Mouse (Mus musculus) fat pad, adult 2 months (tissue): Measurements from ENCODE around the gene Mup11.
"Not testable (repeated sequence)": the region's sequence is repeated elsewhere in the genome, so short reads cannot be mapped to it uniquely, and the experiment has no call there.

ENCODE experiments used
- DNase-seq: peaks from one replicate; pipeline ENCODE4 v3.0.0-alpha.2; 2011; ENCODE audit warnings: low read depth, low spot score; ENCODE audit errors: extremely low read depth

Mup11 gene

DNA sequence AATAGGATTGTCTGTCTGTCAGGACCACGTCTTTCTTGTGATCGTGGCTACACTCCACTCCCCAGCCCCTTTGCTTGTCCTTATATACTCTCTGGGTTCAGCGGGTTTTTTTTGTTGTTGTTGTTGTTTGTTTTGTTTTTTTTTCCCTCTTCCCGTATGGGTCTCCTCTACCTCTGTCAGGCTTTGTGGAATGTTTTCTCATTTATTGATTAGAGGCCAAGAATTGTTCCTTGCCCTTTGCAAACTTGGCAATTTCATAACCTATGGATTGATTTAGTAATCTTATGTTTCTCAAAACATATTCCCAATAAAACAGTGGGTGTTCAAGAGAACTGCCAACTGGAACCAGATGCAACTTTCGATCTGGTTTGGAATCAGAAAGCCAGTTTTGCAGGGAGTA, at the start of gene Mup11:
TSS of gene Mup11 (minus strand) at position 101 of the 400 bp plus-strand sequence.
- not testable (repeated sequence) for DNase-seq
